Mouse (Mus musculus) forebrain, embryonic 11.5 days (tissue): ENCODE data around the gene Olfr148. TPM values are rescaled to one million over a fixed set of nuclear protein-coding genes. Genes with fewer than 3 reads are reported as not detected.

Experiments
- polyA plus RNA-seq: library from polyadenylated mRNA; unstranded; fragments of >200 nt; fragmentation: Nextera tagmentation; extraction: Ambion mirVana; gene quantifications from 2 replicates; pipeline ENCODE4 v1.2.1, GENCODE M21; 2014

Olfr148 gene
- polyA plus RNA-seq, 1 experiment from 2014 or later: not detected

Other genes starting within 250 kb of the Olfr148 start
- not detected in 2 replicates for gene Olfr951, start 223.2 kb upstream of the Olfr148 start, polyA plus RNA-seq
- not detected in 2 replicates for gene Olfr952, start 183.5 kb upstream of the Olfr148 start, polyA plus RNA-seq
- not detected in 2 replicates for gene Olfr954, start 154.0 kb upstream of the Olfr148 start, polyA plus RNA-seq
- not detected in 2 replicates for gene Olfr955, start 138.7 kb upstream of the Olfr148 start, polyA plus RNA-seq
- not detected in 2 replicates for gene Olfr44, start 116.7 kb upstream of the Olfr148 start, polyA plus RNA-seq
- gene Olfr957, start 94.8 kb upstream of the Olfr148 start, polyA plus RNA-seq: not detected in 2 replicates
- gene Olfr958, start 56.6 kb upstream of the Olfr148 start, polyA plus RNA-seq: not detected in 2 replicates
- gene Olfr959, start 35.1 kb upstream of the Olfr148 start, polyA plus RNA-seq: not detected in 2 replicates
- gene AW551984, start 6.3 kb upstream of the Olfr148 start, polyA plus RNA-seq: 16.0 and 17.4 TPM in 2 replicates
- not detected in 2 replicates for gene Olfr960, start 10.7 kb downstream of the Olfr148 start, polyA plus RNA-seq
- not detected in 2 replicates for gene Olfr961, start 34.4 kb downstream of the Olfr148 start, polyA plus RNA-seq
- gene Olfr963, start 56.5 kb downstream of the Olfr148 start, polyA plus RNA-seq: not detected in 2 replicates
- gene Olfr149, start 96.5 kb downstream of the Olfr148 start, polyA plus RNA-seq: not detected in 2 replicates
- gene Olfr965, start 100.7 kb downstream of the Olfr148 start, polyA plus RNA-seq: not detected in 2 replicates
- not detected in 2 replicates for gene Olfr150, start 120.3 kb downstream of the Olfr148 start, polyA plus RNA-seq
- gene Olfr967, start 135.6 kb downstream of the Olfr148 start, polyA plus RNA-seq: not detected in 2 replicates
- gene Olfr968, start 172.6 kb downstream of the Olfr148 start, polyA plus RNA-seq: not detected in 2 replicates
- gene Olfr969, start 180.3 kb downstream of the Olfr148 start, polyA plus RNA-seq: not detected in 2 replicates
- gene Olfr970, start 198.2 kb downstream of the Olfr148 start, polyA plus RNA-seq: not detected in 2 replicates
- gene Olfr971, start 226.2 kb downstream of the Olfr148 start, polyA plus RNA-seq: not detected in 2 replicates